Comparison of ENCODE assay signal across 23 mouse cellular contexts in the genomic region with DNA sequence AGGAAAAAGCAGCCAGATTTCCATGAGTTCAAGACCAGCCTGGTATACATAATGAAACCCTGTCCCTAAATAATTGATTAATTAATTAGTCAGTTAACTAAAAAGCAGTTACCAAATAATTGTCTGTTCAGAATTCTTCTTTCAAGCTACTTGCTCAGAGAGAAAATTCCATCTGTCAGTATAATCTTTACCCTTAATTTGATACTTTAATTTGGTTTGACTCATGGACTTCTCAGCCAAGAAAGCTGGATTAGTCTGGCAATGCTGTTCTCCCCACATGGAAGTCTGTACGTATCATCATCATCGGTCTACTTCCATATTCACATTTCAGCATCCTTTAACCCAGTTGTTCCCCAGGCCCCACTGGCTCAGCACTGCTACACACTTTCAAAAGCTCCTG.
DNase-seq lines count a peak whose midpoint lies in the region; ATAC-seq and TF ChIP-seq lines count a peak whose summit lies in the region.
"Had no signal": no experiment of that assay in that cellular context is flagged by ENCODE, and none has a peak within 500 bp of the region (broad histone marks: within the 10 kb centered on the region; RNA-seq: fewer than 3 reads in every experiment).

No protein-coding gene starts in this region.

- intact Hi-C loops in gastrocnemius, adult 2 months (cut with DNase I) = no loop called here

- TF ChIP-seq CTCF in hindbrain, postnatal 0 days (IDR thresholded peaks at IDR 0.05; ENCODE audit: low read depth) = no peak
- no peak for TF ChIP-seq CTCF in gastrocnemius, adult 2 months (IDR thresholded peaks at IDR 0.05)

- H3K4me1 ChIP-seq in hindbrain, postnatal 0 days (ENCODE audit: insufficient read depth, low read length) = no peaks in the 10 kb centered on the region
- peaks cover 6% of the 10 kb centered on the region for H3K4me1 ChIP-seq in hindbrain, embryonic 14.5 days (replicated peaks; ENCODE audit: control insufficient read depth, insufficient read depth, low read length)

- DNase-seq in hindbrain, postnatal 0 days (ENCODE audit: low spot score) = peak; percentile 19
- no peak for DNase-seq in hindbrain, embryonic 14.5 days (ENCODE audit: low spot score)
- peak; percentile 92 for DNase-seq in Muller cell, postnatal 12 days (ENCODE audit: inconsistent ontology term)
- DNase-seq in retina, embryonic 14.5 days (ENCODE audit: low spot score) = peak; percentile 58
- DNase-seq in retina, postnatal 1 day = peak; percentile 44
- no peak for DNase-seq in layer of hippocampus, postnatal 36 days
- DNase-seq in gastrocnemius, adult 2 months = no peak
- DNase-seq: adrenal gland, adult 2 months; adrenal gland, adult 8-10 months; adrenal gland, postnatal 10 days; adrenal gland, postnatal 14 days; adrenal gland, postnatal 25 days; adrenal gland, postnatal 36 days; B cell, adult 2 months; cerebellum, adult 11 months; cerebellum, adult 11-12 months; cerebellum, adult 18-20 months had no signal

- no peaks in the 10 kb centered on the region for H3K9me3 ChIP-seq in hindbrain, postnatal 0 days (ENCODE audit: low read length)
- no peaks in the 10 kb centered on the region for H3K9me3 ChIP-seq in hindbrain, embryonic 14.5 days (ENCODE audit: control insufficient read depth, low read length)

- WGBS in hindbrain, postnatal 0 days = 56% methylated on average over 2 of the region's 2 CpGs
- 77% methylated on average over 2 of the region's 2 CpGs for WGBS in hindbrain, embryonic 14.5 days

- H3K27ac ChIP-seq in hindbrain, postnatal 0 days = no peak overlapping the region
- H3K27ac ChIP-seq in hindbrain, embryonic 14.5 days = no peak overlapping the region
- H3K27ac ChIP-seq in gastrocnemius, adult 2 months = no peak overlapping the region

- no peak overlapping the region for H3K9ac ChIP-seq in hindbrain, postnatal 0 days (replicated peaks; ENCODE audit: low read length)
- H3K9ac ChIP-seq in hindbrain, embryonic 14.5 days = no peak overlapping the region

- H3K27me3 ChIP-seq in hindbrain, postnatal 0 days (ENCODE audit: insufficient read depth, low read length) = no peaks in the 10 kb centered on the region
- no peaks in the 10 kb centered on the region for H3K27me3 ChIP-seq in hindbrain, embryonic 14.5 days (ENCODE audit: control insufficient read depth, insufficient read depth, low read length)
- H3K27me3 ChIP-seq: CH12.LX had no signal

- no peak for ATAC-seq in hindbrain, postnatal 0 days
- no peak for ATAC-seq in hindbrain, embryonic 14.5 days (ENCODE audit: low FRiP score)
- no peak for ATAC-seq in megakaryocyte, adult 5-6 weeks (ENCODE audit: poor library complexity, severe bottlenecking)
- ATAC-seq: activated CD4-positive, CD25-positive, alpha-beta regulatory T cell, adult 4 months; CD4-positive, CD25-positive, alpha-beta regulatory T cell, adult 4 months; Patski had no signal

- H3K4me2 ChIP-seq in hindbrain, postnatal 0 days (ENCODE audit: low read depth, low read length) = no peak overlapping the region
- H3K4me2 ChIP-seq in hindbrain, embryonic 14.5 days (replicated peaks) = no peak overlapping the region

- no peak overlapping the region for H3K4me3 ChIP-seq in hindbrain, postnatal 0 days (ENCODE audit: low read length)
- no peak overlapping the region for H3K4me3 ChIP-seq in hindbrain, embryonic 14.5 days (replicated peaks; ENCODE audit: low read length)
- no peak overlapping the region for H3K4me3 ChIP-seq in gastrocnemius, adult 2 months

- H3K36me3 ChIP-seq in hindbrain, postnatal 0 days (ENCODE audit: insufficient read depth, low read length) = no peaks in the 10 kb centered on the region
- no peaks in the 10 kb centered on the region for H3K36me3 ChIP-seq in hindbrain, embryonic 14.5 days (replicated peaks; ENCODE audit: control insufficient read depth, insufficient read depth)
- H3K36me3 ChIP-seq: G1E had no signal

Comparison
In these comparisons a context has a peak if more than half of its experiments do, and no peak if none do; other contexts are left out.
1. DNase-seq: peak in hindbrain, postnatal 0 days (single experiment), Muller cell, postnatal 12 days (single experiment), retina, embryonic 14.5 days (single experiment) and retina, postnatal 1 day (single experiment); none in hindbrain, embryonic 14.5 days (single experiment), layer of hippocampus, postnatal 36 days (0 of 2) and gastrocnemius, adult 2 months (single experiment).